Mouse (Mus musculus) E14TG2a.4 (cell line): ENCODE results near the gene Tnfrsf8.
A peak's percentile ranks its signal among the peaks of the same experiment; 100 is the strongest.

Source experiments
- H3K27me3 ChIP-seq: 2 replicates; pipeline ENCODE4 v1.6.1; 2014; ENCODE audit warnings: low read length, control low read depth; ENCODE audit not compliant: insufficient read depth
- H3K36me3 ChIP-seq: 2 replicates; pipeline ENCODE4 v1.6.1; 2014; ENCODE audit warnings: low read length, control low read depth; ENCODE audit not compliant: insufficient read depth
- H3K4me1 ChIP-seq: replicated peaks from 2 replicates; pipeline ENCODE4 v1.6.1; 2014; ENCODE audit warnings: low read depth, low read length, control low read depth
- H3K4me3 ChIP-seq: replicated peaks from 2 replicates; pipeline ENCODE4 v1.5.1; 2014; ENCODE audit warnings: mild to moderate bottlenecking, low read length
- H3K9me3 ChIP-seq: 2 replicates; pipeline ENCODE4 v1.6.1; 2014; ENCODE audit warnings: low read length, control low read depth
- CTCF ChIP-seq: conservative IDR thresholded peaks from 2 replicates; pipeline ENCODE4 v1.5.1; 2014; ENCODE audit warnings: low read length
- NANOG ChIP-seq: IDR thresholded peaks from 2 replicates; pipeline ENCODE4 v1.6.1; 2014; ENCODE audit warnings: borderline replicate concordance, low read length, mixed read lengths
- POU5F1 ChIP-seq: IDR thresholded peaks from 2 replicates; pipeline ENCODE4 v1.6.1; 2014; ENCODE audit warnings: low read length, borderline replicate concordance

The Tnfrsf8 gene

DNA sequence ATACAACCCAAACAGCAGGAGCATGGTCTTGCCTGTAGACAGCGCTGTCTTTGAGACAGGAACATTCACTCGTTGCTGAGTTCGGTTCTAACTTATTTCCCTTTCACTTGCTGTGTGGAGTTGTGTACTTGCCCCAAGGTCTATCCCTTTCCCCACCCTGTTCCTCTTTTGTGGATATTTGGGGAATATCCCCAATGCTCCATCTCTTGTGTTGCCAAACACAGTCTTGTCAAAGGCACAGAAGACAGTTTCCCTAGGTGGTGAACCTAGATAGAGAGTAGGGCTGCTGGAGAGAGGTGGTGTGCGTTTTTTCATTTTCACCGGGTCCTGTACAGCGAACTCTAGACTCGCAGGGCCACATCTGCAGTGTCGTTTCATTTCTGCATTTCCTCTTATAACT is 62.4 kb downstream of the Tnfrsf8 start:
- no peaks in the 10 kb centered on the region for H3K36me3 ChIP-seq
- TF ChIP-seq NANOG (no peak), POU5F1 (no peak), CTCF (no peak)
- H3K27me3 ChIP-seq, result peaks cover 3% of the 10 kb centered on the region; the same call in 1 of the 2 replicates
- H3K4me3 ChIP-seq, result no peak overlapping the region
- no peaks in the 10 kb centered on the region for H3K9me3 ChIP-seq
- H3K4me1 ChIP-seq, result peaks cover 62% of the 10 kb centered on the region

DNA sequence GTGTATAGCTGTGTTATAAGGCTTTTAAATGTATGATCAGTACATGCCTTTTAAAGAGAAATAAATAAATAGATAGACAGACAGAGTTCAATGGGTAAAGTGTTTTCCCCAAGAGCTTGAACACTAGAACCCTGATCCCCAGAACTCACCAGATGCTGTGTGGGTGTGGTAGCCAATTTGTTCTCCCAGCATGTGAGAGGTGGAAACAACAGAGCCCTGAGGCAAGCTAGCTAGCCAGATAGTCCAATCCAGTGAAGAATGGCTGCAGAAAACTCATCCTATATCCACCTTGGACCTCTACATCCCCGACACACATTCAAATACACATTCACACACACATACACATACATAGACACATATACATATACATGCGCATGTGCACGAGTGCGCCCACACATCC is 63.4 kb downstream of the Tnfrsf8 start:
- H3K27me3 ChIP-seq, result peaks cover 12% of the 10 kb centered on the region
- TF ChIP-seq NANOG (no peak), POU5F1 (no peak), CTCF (no peak)
- H3K4me3 ChIP-seq, result no peak overlapping the region
- no peaks in the 10 kb centered on the region for H3K9me3 ChIP-seq
- H3K36me3 ChIP-seq, result no peaks in the 10 kb centered on the region
- peaks cover 61% of the 10 kb centered on the region for H3K4me1 ChIP-seq

- Histone ChIP-seq H3K4me1 (peaks cover 75% of the 10 kb centered on the region), H3K9me3 (no peaks in the 10 kb centered on the region), H3K27me3 (peaks cover 28% of the 10 kb centered on the region), H3K4me3 (no peak overlapping the region), H3K36me3 (no peaks in the 10 kb centered on the region)
- TF ChIP-seq NANOG, result no peak
- no peak for TF ChIP-seq POU5F1
- TF ChIP-seq CTCF, result no peak
Measured at GRCm38 (mm10) chr4:145250002-145250401, 65.0 kb downstream of the Tnfrsf8 start.

GRCm38 (mm10) chr4:145247556-145247955 is 67.4 kb downstream of the Tnfrsf8 start:
- Histone ChIP-seq H3K36me3 (no peaks in the 10 kb centered on the region), H3K9me3 (no peaks in the 10 kb centered on the region), H3K4me1 (peaks cover 53% of the 10 kb centered on the region), H3K4me3 (no peak overlapping the region), H3K27me3 (peaks cover 37% of the 10 kb centered on the region)
- no peak for TF ChIP-seq CTCF
- no peak for TF ChIP-seq NANOG
- no peak for TF ChIP-seq POU5F1

DNA sequence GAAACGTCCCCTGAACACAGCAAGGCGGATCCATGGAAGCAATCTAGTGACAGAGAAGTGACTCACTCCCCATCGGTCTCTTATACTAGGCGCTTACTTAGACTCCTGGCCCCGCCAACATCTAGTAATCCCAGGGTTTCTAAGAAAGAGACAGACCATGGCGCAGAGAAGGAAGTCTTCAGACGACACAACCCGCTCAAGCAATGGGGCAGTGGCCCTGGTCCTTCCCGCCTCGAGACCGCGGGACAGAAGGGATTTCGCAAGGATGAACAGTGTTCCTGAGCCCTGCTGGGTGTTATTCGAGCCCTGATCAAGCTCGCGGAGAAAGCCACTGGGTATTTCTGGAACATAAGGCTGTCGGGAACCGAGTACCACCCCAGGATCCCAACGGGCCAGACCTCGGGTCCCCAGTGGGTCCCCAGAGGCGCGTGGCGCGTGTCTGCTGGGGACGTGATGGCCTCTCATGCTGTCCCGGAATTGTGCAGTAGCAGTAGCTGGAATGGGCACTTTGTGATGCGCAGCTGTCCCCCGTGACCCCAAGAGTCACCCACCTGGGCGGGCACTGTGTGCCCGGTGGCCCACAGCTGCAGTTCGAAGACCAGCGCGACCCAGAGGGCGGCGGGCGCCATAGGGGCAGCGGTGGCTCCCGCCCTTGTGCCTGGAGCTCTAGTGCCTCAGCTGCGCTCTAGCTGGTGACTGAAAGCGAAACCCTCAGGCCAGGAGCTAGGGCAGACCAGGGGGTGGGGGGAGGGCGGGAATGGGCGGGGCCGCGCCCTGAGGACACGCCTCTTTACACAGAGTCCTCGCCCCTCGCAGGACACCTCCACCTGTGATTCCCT is 68.6 kb downstream of the Tnfrsf8 start, which contains the start of gene Tnfrsf1b:
Tnfrsf1b (minus strand) TSS at position 698 of the 839 bp plus-strand sequence.
- Histone ChIP-seq H3K4me3 (peak within 1 kb of the TSS; percentile 85), H3K27me3 (peaks cover 37% of the 10 kb centered on the region), H3K36me3 (no peaks in the 10 kb centered on the region), H3K9me3 (no peaks in the 10 kb centered on the region), H3K4me1 (peaks cover 42% of the 10 kb centered on the region)
- TF ChIP-seq CTCF (no peak), POU5F1 (no peak), NANOG (no peak)

DNA sequence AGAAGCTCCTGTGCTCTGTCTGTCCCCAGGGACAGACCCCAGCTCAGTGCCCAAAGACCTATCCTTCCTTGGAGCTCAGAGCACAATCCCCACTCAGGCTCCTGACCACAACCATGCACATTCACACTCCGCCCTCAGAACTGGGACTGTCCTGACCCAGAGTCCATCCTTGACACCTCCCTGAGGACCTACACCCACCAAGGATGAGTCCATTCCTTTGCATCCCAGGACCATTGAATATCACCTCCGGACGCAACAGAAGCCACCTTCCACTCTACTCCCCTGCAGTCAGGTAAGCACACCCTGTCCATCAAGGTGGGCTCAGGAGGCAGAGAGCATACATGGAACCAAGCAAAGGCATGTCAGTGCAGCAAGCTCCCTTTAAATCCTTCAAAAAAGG is 69.4 kb downstream of the Tnfrsf8 start:
- Histone ChIP-seq H3K9me3 (no peaks in the 10 kb centered on the region), H3K36me3 (no peaks in the 10 kb centered on the region), H3K4me1 (peaks cover 34% of the 10 kb centered on the region), H3K4me3 (peak overlapping the region; percentile 85), H3K27me3 (peaks cover 37% of the 10 kb centered on the region)
- no peak for TF ChIP-seq POU5F1

DNA sequence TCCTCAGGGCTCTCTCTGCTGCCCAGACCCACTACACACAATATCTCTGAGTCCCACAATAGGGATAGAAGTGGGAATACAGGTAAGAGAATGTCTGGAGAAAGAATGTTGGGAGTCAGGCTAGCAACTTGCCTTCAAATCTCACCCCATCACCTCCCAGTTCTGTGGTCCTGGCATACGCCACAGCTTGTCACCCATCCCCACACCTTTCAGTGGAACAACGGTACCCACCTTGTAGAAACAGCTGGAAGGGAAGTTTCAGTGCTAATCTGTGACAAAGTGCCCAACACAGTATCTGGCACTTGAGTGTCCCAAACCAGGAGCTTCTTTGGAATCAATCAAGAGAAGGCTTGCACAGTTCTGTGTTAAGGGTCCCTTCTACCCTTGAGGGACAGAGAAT is 70.3 kb downstream of the Tnfrsf8 start:
- H3K9me3 ChIP-seq, result no peaks in the 10 kb centered on the region
- TF ChIP-seq POU5F1 (no peak), CTCF (no peak), NANOG (no peak)
- peaks cover 37% of the 10 kb centered on the region for H3K27me3 ChIP-seq
- H3K36me3 ChIP-seq, result no peaks in the 10 kb centered on the region
- no peak overlapping the region for H3K4me3 ChIP-seq
- H3K4me1 ChIP-seq, result peaks cover 25% of the 10 kb centered on the region

- H3K27me3 ChIP-seq, result peaks cover 37% of the 10 kb centered on the region
- H3K36me3 ChIP-seq, result no peaks in the 10 kb centered on the region
- TF ChIP-seq CTCF (no peak), POU5F1 (no peak), NANOG (no peak)
- no peak overlapping the region for H3K4me3 ChIP-seq
- no peaks in the 10 kb centered on the region for H3K9me3 ChIP-seq
- H3K4me1 ChIP-seq, result peaks cover 18% of the 10 kb centered on the region
Measured at GRCm38 (mm10) chr4:145242719-145243350, 72.1 kb downstream of the Tnfrsf8 start.
